Mouse (Mus musculus) embryonic facial prominence, embryonic 12.5 days (tissue): Measurements from ENCODE around the gene Dcbld2. TPM values are rescaled to one million over a fixed set of nuclear protein-coding genes. Genes with fewer than 3 reads are reported as not detected.
A peak's percentile ranks its signal among the peaks of the same experiment; 100 is the strongest.

Experiments used
- ATAC-seq: fragments of 200-750 bp; cut with Nextera tagmentation; 2 replicates; pipeline ENCODE4 v1.8.0; 2017; ENCODE audit not compliant: insufficient number of reproducible peaks, insufficient read depth, low FRiP score, low TSS enrichment
- H3K27ac ChIP-seq: fragments of 300-500 bp; sonication (generic); 2 replicates; pipeline ENCODE4 v1.5.1; 2016; ENCODE audit warnings: mild to moderate bottlenecking
- H3K27me3 ChIP-seq: fragments of 300-500 bp; sonication (generic); 2 replicates; pipeline ENCODE4 v1.6.1; 2016; ENCODE audit warnings: mild to moderate bottlenecking, moderate library complexity
- H3K36me3 ChIP-seq: fragments of 300-500 bp; sonication (generic); 2 replicates; pipeline ENCODE4 v1.6.1; 2016; ENCODE audit warnings: mild to moderate bottlenecking
- H3K4me1 ChIP-seq: fragments of 300-500 bp; sonication (generic); 2 replicates; pipeline ENCODE4 v1.6.1; 2016
- H3K4me2 ChIP-seq: fragments of 300-500 bp; sonication (generic); replicated peaks from 2 replicates; pipeline ENCODE4 v1.6.1; 2016; ENCODE audit warnings: mild to moderate bottlenecking, moderate library complexity
- H3K4me3 ChIP-seq: fragments of 300-500 bp; sonication (generic); 2 replicates; pipeline ENCODE4 v1.5.1; 2016; ENCODE audit warnings: mild to moderate bottlenecking
- H3K9ac ChIP-seq: fragments of 300-500 bp; sonication (generic); 2 replicates; pipeline ENCODE4 v1.6.1; 2016; ENCODE audit warnings: mild to moderate bottlenecking, moderate library complexity
- H3K9me3 ChIP-seq: fragments of 300-500 bp; sonication (generic); 2 replicates; pipeline ENCODE4 v1.6.1; 2016; ENCODE audit warnings: mild to moderate bottlenecking, moderate library complexity
- WGBS: fragments of 180-500 bp; shearing (Covaris S2); methylation state at CpG from one replicate; pipeline ENCODE4 v1.1.7; 2016; 5-methylcytosine and 5-hydroxymethylcytosine counted together
- polyA plus RNA-seq: library from polyadenylated mRNA; unstranded; fragments of >200 nt; fragmentation: Nextera tagmentation; extraction: Ambion mirVana; gene quantifications from 2 replicates; pipeline ENCODE4 v1.2.1, GENCODE M21; 2016

Gene Dcbld2
- polyA plus RNA-seq, 1 experiment from 2014 or later: 7.5 TPM

- Histone ChIP-seq H3K4me1 (no peaks in the 10 kb centered on the region), H3K4me2 (no peak overlapping the region), H3K27me3 (no peaks in the 10 kb centered on the region), H3K4me3 (no peak overlapping the region), H3K9me3 (no peaks in the 10 kb centered on the region), H3K36me3 (no peaks in the 10 kb centered on the region), H3K27ac (no peak overlapping the region), H3K9ac (no peak overlapping the region)
- 83% methylated on average over 9 of the region's 9 CpGs for WGBS
- ATAC-seq: no peak
Observed at GRCm38 (mm10) chr16:58497886-58498713, 89.9 kb downstream of the Dcbld2 start.

GRCm38 (mm10) chr16:58499172-58499584, 90.9 kb downstream of the Dcbld2 start:
- 87% methylated on average over 1 of the region's 1 CpGs for WGBS
- Histone ChIP-seq H3K27me3 (no peaks in the 10 kb centered on the region), H3K27ac (no peak overlapping the region), H3K4me2 (no peak overlapping the region), H3K4me3 (no peak overlapping the region), H3K4me1 (no peaks in the 10 kb centered on the region), H3K9me3 (no peaks in the 10 kb centered on the region), H3K9ac (no peak overlapping the region), H3K36me3 (no peaks in the 10 kb centered on the region)
- ATAC-seq: no peak

GRCm38 (mm10) chr16:58499650-58500049, 91.4 kb downstream of the Dcbld2 start:
- Histone ChIP-seq H3K4me1 (no peaks in the 10 kb centered on the region), H3K4me3 (no peak overlapping the region), H3K36me3 (no peaks in the 10 kb centered on the region), H3K9me3 (no peaks in the 10 kb centered on the region), H3K27me3 (no peaks in the 10 kb centered on the region), H3K9ac (no peak overlapping the region), H3K27ac (no peak overlapping the region), H3K4me2 (no peak overlapping the region)
- 79% methylated on average over 5 of the region's 5 CpGs for WGBS
- ATAC-seq: no peak

GRCm38 (mm10) chr16:58501760-58502301, 93.6 kb downstream of the Dcbld2 start:
- Histone ChIP-seq H3K9ac (no peak overlapping the region), H3K27ac (no peak overlapping the region), H3K36me3 (no peaks in the 10 kb centered on the region), H3K27me3 (no peaks in the 10 kb centered on the region), H3K4me3 (no peak overlapping the region), H3K4me1 (no peaks in the 10 kb centered on the region), H3K9me3 (no peaks in the 10 kb centered on the region), H3K4me2 (no peak overlapping the region)
- 39% methylated on average over 6 of the region's 6 CpGs for WGBS
- no peak for ATAC-seq

GRCm38 (mm10) chr16:58502566-58502965, 94.3 kb downstream of the Dcbld2 start:
- Histone ChIP-seq H3K9me3 (no peaks in the 10 kb centered on the region), H3K4me2 (no peak overlapping the region), H3K36me3 (no peaks in the 10 kb centered on the region), H3K4me3 (no peak overlapping the region), H3K27ac (no peak overlapping the region), H3K9ac (no peak overlapping the region), H3K4me1 (peaks cover 4% of the 10 kb centered on the region; the same call in 1 of the 2 replicates), H3K27me3 (no peaks in the 10 kb centered on the region)
- ATAC-seq: no peak
- 71% methylated on average over 6 of the region's 6 CpGs for WGBS

GRCm38 (mm10) chr16:58504945-58505344, 96.7 kb downstream of the Dcbld2 start:
- no peak for ATAC-seq
- Histone ChIP-seq H3K4me1 (peaks cover 6% of the 10 kb centered on the region; the same call in 1 of the 2 replicates), H3K27ac (no peak overlapping the region), H3K27me3 (no peaks in the 10 kb centered on the region), H3K9ac (no peak overlapping the region), H3K4me3 (no peak overlapping the region), H3K36me3 (no peaks in the 10 kb centered on the region), H3K9me3 (no peaks in the 10 kb centered on the region), H3K4me2 (no peak overlapping the region)

- peak overlapping the region; percentile 22; the same call in 1 of the 2 replicates for H3K4me2 ChIP-seq
Observed at GRCm38 (mm10) chr16:58512181-58512761, 104.0 kb downstream of the Dcbld2 start.

GRCm38 (mm10) chr16:58512887-58513286, 104.6 kb downstream of the Dcbld2 start:
- H3K9ac ChIP-seq: no peak overlapping the region
- no peaks in the 10 kb centered on the region for H3K9me3 ChIP-seq
- H3K4me1 ChIP-seq: peaks cover 15% of the 10 kb centered on the region
- no peak overlapping the region for H3K4me2 ChIP-seq
- WGBS: 6% methylated on average over 3 of the region's 3 CpGs
- H3K4me3 ChIP-seq: no peak overlapping the region
- no peak for ATAC-seq
- no peaks in the 10 kb centered on the region for H3K27me3 ChIP-seq
- no peaks in the 10 kb centered on the region for H3K36me3 ChIP-seq
- H3K27ac ChIP-seq: peak overlapping the region; percentile 67; the same call in 1 of the 2 replicates

More at GRCm38 (mm10) chr16:58512181-58512761, 104.0 kb downstream of the Dcbld2 start:
- Histone ChIP-seq H3K27ac (0 out of 2 replicates have a peak overlapping the region, but pooled peaks have one; percentile 54), H3K27me3 (no peaks in the 10 kb centered on the region), H3K9me3 (no peaks in the 10 kb centered on the region), H3K36me3 (no peaks in the 10 kb centered on the region), H3K9ac (no peak overlapping the region), H3K4me3 (no peak overlapping the region), H3K4me1 (peaks cover 17% of the 10 kb centered on the region)
- ATAC-seq: peak; percentile 36; the same call in 1 of the 2 replicates
- 21% methylated on average over 9 of the region's 9 CpGs for WGBS

GRCm38 (mm10) chr16:58513755-58514154, 105.5 kb downstream of the Dcbld2 start:
- no peak for ATAC-seq
- H3K4me1 ChIP-seq: peaks cover 15% of the 10 kb centered on the region
- WGBS: 27% methylated on average over 6 of the region's 6 CpGs
- no peaks in the 10 kb centered on the region for H3K27me3 ChIP-seq
- no peak overlapping the region for H3K4me3 ChIP-seq
- no peak overlapping the region for H3K4me2 ChIP-seq
- H3K9me3 ChIP-seq: no peaks in the 10 kb centered on the region
- H3K27ac ChIP-seq: no peak overlapping the region
- H3K9ac ChIP-seq: no peak overlapping the region
- H3K36me3 ChIP-seq: no peaks in the 10 kb centered on the region

GRCm38 (mm10) chr16:58514565-58514964, 106.3 kb downstream of the Dcbld2 start:
- 83% methylated on average over 9 of the region's 9 CpGs for WGBS
- H3K27me3 ChIP-seq: no peaks in the 10 kb centered on the region
- H3K9ac ChIP-seq: no peak overlapping the region
- peaks cover 15% of the 10 kb centered on the region for H3K4me1 ChIP-seq
- H3K36me3 ChIP-seq: no peaks in the 10 kb centered on the region
- H3K27ac ChIP-seq: no peak overlapping the region
- no peak overlapping the region for H3K4me2 ChIP-seq
- ATAC-seq: no peak
- H3K4me3 ChIP-seq: no peak overlapping the region
- no peaks in the 10 kb centered on the region for H3K9me3 ChIP-seq

- Histone ChIP-seq H3K27me3 (no peaks in the 10 kb centered on the region), H3K27ac (no peak overlapping the region), H3K4me2 (no peak overlapping the region), H3K9ac (no peak overlapping the region), H3K4me3 (no peak overlapping the region), H3K36me3 (no peaks in the 10 kb centered on the region), H3K9me3 (no peaks in the 10 kb centered on the region), H3K4me1 (peaks cover 10% of the 10 kb centered on the region)
- WGBS: 86% methylated on average over 2 of the region's 2 CpGs
- no peak for ATAC-seq
Observed at GRCm38 (mm10) chr16:58516161-58516560, 107.9 kb downstream of the Dcbld2 start.
